Mouse (Mus musculus) stomach, postnatal 0 days (tissue): ENCODE measurements around the gene Ctnnd2. TPM values are rescaled to one million over a fixed set of nuclear protein-coding genes. Genes with fewer than 3 reads are reported as not detected.

ENCODE experiments used
- ATAC-seq: fragments of 200-750 bp; cut with Nextera tagmentation; 2 replicates; pipeline ENCODE4 v1.8.0; 2017; ENCODE audit not compliant: low FRiP score, low TSS enrichment
- DNase-seq: peaks from one replicate; pipeline ENCODE4 v3.0.0-alpha.2; 2016; ENCODE audit warnings: low spot score
- H3K27ac ChIP-seq: fragments of 300-500 bp; sonication (generic); replicated peaks from 2 replicates; pipeline ENCODE4 v1.5.1; 2014; ENCODE audit warnings: mild to moderate bottlenecking, control low read depth
- H3K27me3 ChIP-seq: fragments of 300-500 bp; sonication (generic); 2 replicates; pipeline ENCODE4 v1.6.1; 2014; ENCODE audit warnings: low read length; ENCODE audit not compliant: control insufficient read depth, insufficient read depth
- H3K36me3 ChIP-seq: fragments of 300-500 bp; sonication (generic); 2 replicates; pipeline ENCODE4 v1.6.1; 2014; ENCODE audit warnings: low read length, mixed read lengths; ENCODE audit not compliant: control insufficient read depth, insufficient read depth
- H3K4me1 ChIP-seq: fragments of 300-500 bp; sonication (generic); replicated peaks from 2 replicates; pipeline ENCODE4 v1.6.1; 2014; ENCODE audit warnings: antibody characterized with exemption; ENCODE audit not compliant: control insufficient read depth, insufficient read depth
- H3K4me2 ChIP-seq: fragments of 300-500 bp; sonication (generic); replicated peaks from 2 replicates; pipeline ENCODE4 v1.6.1; 2014; ENCODE audit warnings: low read depth, mild to moderate bottlenecking, control low read depth, moderate library complexity
- H3K4me3 ChIP-seq: fragments of 300-500 bp; sonication (generic); 2 replicates; pipeline ENCODE4 v1.5.1; 2014; ENCODE audit warnings: low read depth, low read length, control low read depth
- H3K9ac ChIP-seq: fragments of 300-500 bp; sonication (generic); 2 replicates; pipeline ENCODE4 v1.6.1; 2014; ENCODE audit warnings: mild to moderate bottlenecking, low read length, control low read depth, mixed read lengths
- H3K9me3 ChIP-seq: fragments of 300-500 bp; sonication (generic); 2 replicates; pipeline ENCODE4 v1.6.1; 2016; ENCODE audit warnings: low read length; ENCODE audit not compliant: control insufficient read depth
- CTCF ChIP-seq: IDR thresholded peaks from 2 replicates; pipeline ENCODE4 v1.5.1; 2016; ENCODE audit warnings: antibody characterized with exemption, low read depth, mild to moderate bottlenecking, moderate library complexity
- EP300 ChIP-seq: optimal IDR thresholded peaks from 2 replicates; pipeline ENCODE3; 2016; ENCODE audit warnings: antibody characterized with exemption
- WGBS: fragments of 180-500 bp; shearing (Covaris S2); extraction: QIAGEN DNeasy Blood & Tissue Kit; methylation state at CpG from one replicate; pipeline ENCODE4 v1.1.7; 2014; 5-methylcytosine and 5-hydroxymethylcytosine counted together
- polyA plus RNA-seq: library from polyadenylated mRNA; unstranded; fragments of >200 nt; fragmentation: Nextera tagmentation; extraction: Ambion mirVana; gene quantifications from 2 replicates; pipeline ENCODE4 v1.2.1, GENCODE M21; 2015

Ctnnd2 gene
- polyA plus RNA-seq, 1 experiment from 2014 or later = 0.53 TPM

DNA sequence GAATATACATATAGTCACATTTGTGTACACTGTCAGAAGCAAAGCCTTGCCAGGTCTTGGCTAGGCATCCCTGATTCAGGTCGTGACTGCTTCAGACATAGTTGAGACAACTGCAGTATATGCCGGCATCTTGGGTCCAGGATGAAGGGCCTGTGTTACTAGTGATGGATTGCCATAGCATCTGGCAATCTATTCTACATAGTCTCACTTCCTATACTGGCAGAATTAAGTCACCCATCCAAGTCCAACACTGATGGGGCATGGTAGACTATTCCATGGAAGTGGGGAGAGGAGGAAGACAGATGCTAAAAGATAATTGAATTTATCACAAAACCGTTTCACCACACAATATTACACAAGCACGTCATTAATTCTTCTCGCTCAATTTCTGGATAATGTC, 369.1 kb downstream of the Ctnnd2 start:
- no peak overlapping the region for H3K4me3 ChIP-seq
- no peaks in the 10 kb centered on the region for H3K4me1 ChIP-seq
- no peak for TF ChIP-seq EP300
- TF ChIP-seq CTCF = no peak
- H3K27ac ChIP-seq = no peak overlapping the region
- no peak overlapping the region for H3K4me2 ChIP-seq
- WGBS = 62% methylated on average over 5 of the region's 5 CpGs
- no peak overlapping the region for H3K9ac ChIP-seq
- ATAC-seq (no peak), DNase-seq (no peak)
- no peaks in the 10 kb centered on the region for H3K9me3 ChIP-seq
- H3K27me3 ChIP-seq = no peaks in the 10 kb centered on the region
- H3K36me3 ChIP-seq = no peaks in the 10 kb centered on the region

DNA sequence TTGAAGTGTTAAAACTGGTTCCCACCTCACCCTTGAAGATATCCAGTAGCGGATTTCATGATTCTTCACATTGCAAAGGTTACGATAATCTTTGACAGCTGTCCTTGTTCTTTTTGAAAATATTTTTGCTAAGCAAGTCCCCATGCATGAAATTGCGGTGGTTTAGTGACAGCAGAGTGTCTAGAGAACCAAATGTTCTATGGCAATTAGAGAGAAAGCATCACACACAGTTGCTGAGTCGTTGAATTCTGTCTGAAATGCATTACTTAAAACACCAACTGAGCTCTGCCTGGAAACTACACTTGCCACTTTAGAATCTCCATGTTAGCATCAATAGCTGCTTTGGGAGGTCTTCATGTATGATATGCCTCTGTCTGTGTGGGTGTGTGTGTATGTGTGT, 375.9 kb downstream of the Ctnnd2 start:
- no peak for DNase-seq
- 87% methylated on average over 4 of the region's 4 CpGs for WGBS
- H3K4me1 ChIP-seq = no peaks in the 10 kb centered on the region
- H3K9me3 ChIP-seq = no peaks in the 10 kb centered on the region
- H3K4me3 ChIP-seq = no peak overlapping the region
- no peaks in the 10 kb centered on the region for H3K36me3 ChIP-seq
- H3K27ac ChIP-seq = no peak overlapping the region
- no peak overlapping the region for H3K4me2 ChIP-seq
- no peak for ATAC-seq
- no peaks in the 10 kb centered on the region for H3K27me3 ChIP-seq
- TF ChIP-seq CTCF = no peak
- TF ChIP-seq EP300 = no peak
- no peak overlapping the region for H3K9ac ChIP-seq

DNA sequence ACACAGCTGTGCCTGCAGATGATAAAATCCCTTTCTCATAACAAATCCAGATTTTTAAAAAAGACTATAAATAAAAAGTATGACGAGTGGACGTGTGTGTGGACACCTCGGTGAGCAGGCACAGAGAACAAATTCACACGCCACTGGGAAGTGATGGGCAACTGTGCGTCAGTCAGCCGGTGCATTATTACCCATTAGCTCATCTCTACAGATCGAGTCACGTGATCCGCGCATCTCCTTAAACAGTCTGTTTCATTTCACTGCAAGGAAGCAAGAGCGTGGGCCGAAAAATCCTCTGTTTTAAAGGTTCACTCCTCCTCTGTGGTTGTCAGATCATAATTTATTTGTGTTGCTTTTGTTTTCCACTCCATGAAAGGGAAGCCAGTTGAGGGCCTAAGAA, 378.6 kb downstream of the Ctnnd2 start:
- TF ChIP-seq CTCF = no peak
- TF ChIP-seq EP300 = no peak
- no peak overlapping the region for H3K9ac ChIP-seq
- H3K36me3 ChIP-seq = no peaks in the 10 kb centered on the region
- 78% methylated on average over 12 of the region's 12 CpGs for WGBS
- no peak overlapping the region for H3K4me2 ChIP-seq
- DNase-seq (no peak), ATAC-seq (no peak)
- H3K4me1 ChIP-seq = no peaks in the 10 kb centered on the region
- H3K9me3 ChIP-seq = no peaks in the 10 kb centered on the region
- H3K27me3 ChIP-seq = no peaks in the 10 kb centered on the region
- no peak overlapping the region for H3K27ac ChIP-seq
- no peak overlapping the region for H3K4me3 ChIP-seq

DNA sequence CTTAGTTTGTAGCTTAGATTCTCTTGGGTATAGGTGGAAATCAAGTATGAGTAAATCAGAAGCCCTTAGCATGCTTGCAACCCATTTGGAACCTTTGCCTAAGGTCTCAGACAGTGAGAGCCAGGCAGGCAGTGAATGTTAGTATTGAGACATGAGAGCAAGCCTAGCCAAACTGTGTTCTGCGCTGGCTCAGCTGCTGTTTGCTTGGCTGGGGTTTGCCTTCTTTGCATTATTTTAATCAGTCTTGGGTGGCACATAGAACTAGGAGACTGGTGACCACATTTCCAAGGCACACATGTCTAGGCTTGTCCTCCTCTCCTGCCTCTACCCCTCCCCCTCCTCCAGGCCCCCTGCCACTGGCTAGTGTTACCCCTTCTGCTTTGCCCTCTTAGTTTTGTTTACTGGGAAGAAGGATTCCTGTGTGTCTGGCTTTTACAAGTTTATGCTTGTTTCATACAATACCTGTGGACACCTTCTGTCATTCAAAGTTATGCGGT, 381.6 kb downstream of the Ctnnd2 start:
- 81% methylated on average over 2 of the region's 2 CpGs for WGBS
- Histone ChIP-seq H3K4me3 (no peak overlapping the region), H3K36me3 (no peaks in the 10 kb centered on the region), H3K4me1 (no peaks in the 10 kb centered on the region), H3K4me2 (no peak overlapping the region), H3K9ac (no peak overlapping the region), H3K27ac (no peak overlapping the region), H3K9me3 (no peaks in the 10 kb centered on the region), H3K27me3 (no peaks in the 10 kb centered on the region)
- DNase-seq = no peak
- TF ChIP-seq CTCF = no peak
- no peak for TF ChIP-seq EP300
- no peak for ATAC-seq

DNA sequence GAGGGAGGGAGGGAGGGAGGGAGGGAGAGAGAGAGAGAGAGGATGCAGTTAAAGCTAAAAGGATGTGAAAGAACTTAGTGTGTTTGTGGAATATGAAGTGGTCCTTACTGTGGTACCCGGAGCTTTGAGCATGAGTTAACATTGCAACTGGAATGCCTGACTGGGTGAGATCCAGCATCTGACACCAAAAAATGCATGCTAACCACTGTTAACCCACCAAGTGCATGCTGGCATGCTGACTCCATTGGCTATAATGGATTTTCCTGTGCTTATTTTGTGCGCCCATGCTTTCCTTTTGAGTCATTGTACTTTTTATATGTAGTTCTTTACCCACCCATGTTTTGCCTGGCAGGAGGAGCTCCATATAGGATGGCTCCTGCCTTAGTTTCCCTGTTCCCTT, 383.4 kb downstream of the Ctnnd2 start:
- Histone ChIP-seq H3K4me3 (no peak overlapping the region), H3K9me3 (no peaks in the 10 kb centered on the region), H3K36me3 (no peaks in the 10 kb centered on the region), H3K9ac (no peak overlapping the region), H3K27me3 (no peaks in the 10 kb centered on the region), H3K4me2 (no peak overlapping the region), H3K27ac (no peak overlapping the region), H3K4me1 (no peaks in the 10 kb centered on the region)
- WGBS = 75% methylated on average over 2 of the region's 2 CpGs
- TF ChIP-seq EP300 (no peak), CTCF (no peak)
- no peak for DNase-seq
- ATAC-seq = no peak

DNA sequence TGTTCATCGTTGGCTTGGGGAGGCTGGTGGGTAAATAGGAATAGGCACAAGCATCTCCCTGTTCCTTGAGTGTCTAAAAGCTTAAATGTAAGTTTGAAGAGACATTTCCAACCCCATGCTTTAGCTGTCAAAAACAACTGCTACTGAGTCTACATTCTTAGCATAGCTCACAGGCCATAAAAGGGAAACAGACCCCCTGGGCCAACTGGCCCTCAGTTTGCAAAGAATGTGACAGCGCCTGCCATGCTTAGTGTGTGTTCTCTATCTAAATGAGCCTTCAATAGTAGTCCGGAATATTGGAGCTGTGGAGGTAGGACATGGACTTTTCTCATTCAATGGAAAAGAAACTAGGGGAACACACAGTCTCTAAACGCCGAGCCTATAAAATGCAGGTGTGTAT, 390.0 kb downstream of the Ctnnd2 start:
- no peaks in the 10 kb centered on the region for H3K27me3 ChIP-seq
- H3K27ac ChIP-seq = no peak overlapping the region
- no peak overlapping the region for H3K4me2 ChIP-seq
- WGBS = 79% methylated on average over 5 of the region's 5 CpGs
- H3K36me3 ChIP-seq = no peaks in the 10 kb centered on the region
- H3K9ac ChIP-seq = no peak overlapping the region
- H3K9me3 ChIP-seq = no peaks in the 10 kb centered on the region
- DNase-seq (no peak), ATAC-seq (no peak)
- H3K4me3 ChIP-seq = no peak overlapping the region
- TF ChIP-seq EP300 (no peak), CTCF (no peak)
- H3K4me1 ChIP-seq = no peaks in the 10 kb centered on the region
